Mouse (Mus musculus) left cerebral cortex, postnatal 10 days (tissue): ENCODE measurements around the gene Cpm. TPM values are rescaled to one million over a fixed set of nuclear protein-coding genes. Genes with fewer than 3 reads are reported as not detected.

Experiments
- DNase-seq, 2 experiments: peaks; one replicate each; pipeline ENCODE4 v3.0.0; 2021 to 2022; ENCODE audit warnings: low spot score in 2 of 2, mixed read lengths in 1 of 2; ENCODE audit errors: extremely low spot score in 1 of 2
- intact Hi-C: fragments of 180-260 bp; cut with DNase I; formaldehyde crosslinking; loops from one replicate; pipeline ENCODE4 v1.15.1; 2025
- total RNA-seq, 2 experiments: library from RNA; stranded (reverse); gene quantifications; 2 replicates each; pipeline ENCODE4 v1.2.3; 2021

Cpm gene
- total RNA-seq, 2 experiments from 2014 or later: 2.0 to 3.3 TPM

DNA sequence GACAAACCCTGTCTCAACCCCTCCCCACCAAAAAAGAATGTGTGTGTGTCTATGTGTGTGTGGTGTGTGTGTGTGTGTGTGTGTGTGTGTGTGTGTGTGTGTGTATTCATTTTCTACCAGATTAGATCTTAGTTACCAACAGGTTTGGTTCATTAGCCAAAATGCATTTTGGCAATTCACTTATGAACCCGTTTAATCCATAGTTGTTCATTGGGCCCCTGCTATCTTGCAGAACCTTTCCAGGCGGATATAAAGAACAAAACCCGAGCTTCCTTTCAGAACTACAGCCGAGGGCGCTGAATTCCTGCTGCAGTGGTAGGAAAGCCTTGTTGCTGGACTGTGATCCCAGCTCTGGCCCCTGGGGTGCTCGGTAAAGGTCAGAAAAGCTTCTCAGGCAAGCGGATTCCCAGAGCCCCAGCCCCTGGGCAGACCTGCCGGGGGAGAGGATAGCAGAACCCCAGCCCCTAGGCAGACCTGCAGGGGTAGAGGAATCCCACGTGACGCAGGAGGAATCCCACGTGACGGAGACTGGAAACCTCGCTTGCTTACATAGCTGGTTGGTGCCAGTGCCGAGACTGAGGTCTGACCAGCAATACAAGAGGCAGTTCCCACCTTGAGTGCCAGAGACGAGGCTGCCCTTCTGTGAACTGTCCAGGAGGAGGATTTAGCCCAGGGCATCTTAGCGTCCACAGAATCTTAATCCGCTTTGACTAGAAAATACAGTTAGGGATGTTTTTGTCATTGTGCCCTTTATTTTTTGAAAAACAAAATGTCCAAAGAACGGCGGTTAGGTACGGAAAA is 12.3 kb downstream of the Cpm start:
- DNase-seq: peak in 1 of 2 experiments; percentile 41
- intact Hi-C loops: no loop called here

DNA sequence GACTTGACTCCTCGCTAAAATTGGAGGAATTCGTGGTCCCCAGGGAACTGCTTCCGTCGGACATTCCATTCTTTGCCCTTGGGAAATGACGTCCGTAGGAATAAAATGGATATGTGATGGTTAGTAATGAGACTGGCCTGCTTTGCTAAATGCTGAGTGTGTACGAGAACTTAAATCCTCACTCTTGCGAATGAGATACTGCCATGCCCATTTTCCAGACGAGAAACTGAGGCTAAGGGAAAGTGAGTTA is 12.8 kb downstream of the Cpm start:
- DNase-seq: no peak
- intact Hi-C loops: no loop called here

GRCm38 (mm10) chr10:117642491-117643262 is 13.4 kb downstream of the Cpm start:
- intact Hi-C loops: no loop called here
- DNase-seq: no peak

DNA sequence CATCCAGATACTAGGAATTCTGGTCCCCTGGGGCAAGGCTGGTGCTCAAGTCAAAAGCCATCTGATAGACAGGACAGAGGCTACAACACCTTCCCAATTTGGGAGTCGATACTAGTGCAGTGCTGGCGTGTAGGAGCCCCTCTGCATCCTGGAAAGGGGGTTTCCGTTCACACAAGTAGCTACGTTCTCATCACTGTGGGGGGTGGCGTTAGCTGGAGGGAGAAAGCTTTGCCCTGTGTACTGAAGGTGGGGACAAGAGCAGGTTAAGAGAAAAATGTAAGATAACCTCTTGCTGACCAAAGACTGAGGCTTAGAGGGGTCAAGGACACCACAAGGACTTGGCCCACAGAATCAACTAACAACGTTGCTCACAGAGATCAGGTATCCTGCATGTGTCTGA is 14.0 kb downstream of the Cpm start:
- no peak for DNase-seq
- intact Hi-C loops: no loop called here

DNA sequence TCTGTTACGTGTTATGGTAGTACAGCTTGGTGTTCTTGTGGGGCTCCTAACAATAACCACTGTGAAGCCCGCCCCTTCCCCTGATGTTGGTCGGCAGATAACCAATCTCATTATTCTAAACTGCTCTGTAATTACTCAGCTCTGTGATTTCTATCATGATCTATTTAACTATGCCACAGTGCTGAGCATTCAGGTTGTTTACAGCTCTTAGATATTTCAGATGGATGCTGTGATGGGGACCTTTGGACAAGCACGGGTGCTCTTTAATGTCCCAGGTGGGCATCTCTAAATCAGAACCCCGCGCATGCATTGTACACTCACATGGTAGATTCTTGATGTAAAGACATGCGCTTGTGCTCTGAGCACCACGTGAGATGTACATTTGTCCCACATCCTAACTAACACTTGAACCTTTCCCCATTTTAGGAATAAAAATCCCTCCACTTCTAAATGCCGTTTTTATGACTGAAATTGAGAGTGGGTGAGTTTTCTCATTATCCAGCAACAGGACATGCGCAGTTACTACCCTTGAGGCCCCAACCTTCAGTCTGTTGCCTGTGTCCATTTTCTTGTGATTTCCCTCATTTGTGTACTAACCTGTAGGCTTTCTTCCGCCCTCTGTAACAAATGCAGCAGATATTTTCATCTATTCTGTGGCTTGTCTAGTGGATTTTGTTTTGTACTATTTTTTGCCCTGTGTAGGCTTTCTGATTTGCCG is 14.6 kb downstream of the Cpm start:
- intact Hi-C loops: no loop called here

GRCm38 (mm10) chr10:117644429-117644748 is 15.1 kb downstream of the Cpm start:
- intact Hi-C loops: no loop called here
- DNase-seq: no peak

More for the DNA sequence above, 14.6 kb downstream of the Cpm start:
- DNase-seq: no peak

- no peak for DNase-seq
- intact Hi-C loops: no loop called here
These were observed 15.5 kb downstream of the Cpm start for GRCm38 (mm10) chr10:117644828-117645227.

DNA sequence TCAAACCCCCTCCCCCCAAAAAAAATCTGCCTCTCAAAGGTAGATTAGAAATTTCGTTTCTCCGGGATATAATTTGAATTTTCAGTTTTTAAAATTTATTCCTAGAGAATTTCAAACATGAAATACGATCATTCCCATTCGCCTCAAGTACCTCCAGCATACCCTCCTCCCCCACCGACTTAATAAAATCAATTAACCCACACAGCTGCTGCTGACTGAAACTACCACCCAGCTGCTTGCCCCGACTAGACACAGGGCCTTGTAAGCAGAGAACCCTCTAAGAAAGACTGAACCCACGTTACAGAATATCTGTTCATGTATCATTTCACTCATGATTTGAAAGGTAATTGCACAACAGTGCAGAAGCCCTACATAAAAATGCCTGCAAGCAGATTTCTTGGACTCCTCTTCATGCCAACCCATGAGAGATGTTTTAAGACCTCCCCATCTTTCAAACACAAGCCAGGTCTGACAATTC is 16.2 kb downstream of the Cpm start:
- intact Hi-C loops: no loop called here
- no peak for DNase-seq

DNA sequence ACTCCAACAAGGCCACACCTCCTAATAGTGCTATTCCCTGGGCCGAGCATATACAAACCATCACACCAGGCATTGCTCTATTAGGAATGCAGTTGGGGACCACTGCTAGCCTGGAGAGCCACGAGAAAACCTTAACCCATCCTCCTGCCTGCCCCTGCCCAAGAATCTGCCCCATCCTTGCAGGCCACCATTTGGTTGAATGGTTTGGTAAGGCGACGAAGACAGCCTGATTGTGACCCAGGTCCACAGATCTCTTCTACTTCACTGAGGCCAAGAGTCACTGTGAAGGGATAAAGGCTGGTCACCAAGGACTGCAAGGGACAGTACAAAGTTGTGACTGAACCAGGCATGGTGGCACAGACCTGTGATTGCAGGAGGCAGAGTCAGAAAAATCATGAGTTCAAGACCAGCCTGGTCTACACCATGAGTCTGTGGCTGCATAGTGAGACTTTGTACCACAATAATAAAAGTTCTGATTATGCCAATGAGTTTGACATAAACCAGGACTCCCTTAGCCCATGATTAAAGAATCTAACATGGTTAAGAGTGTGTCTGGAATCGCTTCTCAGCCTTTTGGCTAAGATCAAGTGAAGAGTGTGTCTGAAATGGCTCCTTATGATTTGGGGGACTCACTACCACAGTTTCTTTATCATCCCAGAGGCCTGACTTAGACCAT is 17.3 kb downstream of the Cpm start:
- intact Hi-C loops: no loop called here
- DNase-seq: no peak

DNA sequence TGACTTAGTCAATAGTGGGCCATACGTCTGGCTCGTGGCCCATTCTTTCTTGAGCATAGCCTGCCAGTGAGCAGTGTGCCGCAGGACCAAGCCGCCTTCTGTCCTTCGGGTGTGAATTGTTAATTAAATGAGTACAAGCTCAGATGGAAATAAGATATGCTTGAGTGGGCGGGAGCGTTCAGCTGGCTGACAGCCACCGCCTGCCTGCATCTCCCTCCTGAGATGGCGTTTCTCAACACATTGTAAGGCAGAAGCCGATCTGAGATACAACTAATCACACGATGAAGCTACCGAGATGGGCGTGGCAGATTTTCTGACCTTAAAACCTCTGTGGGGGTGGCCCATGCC is 17.8 kb downstream of the Cpm start:
- intact Hi-C loops: no loop called here
- peak; percentile 60 to 74 for DNase-seq

- intact Hi-C loops: no loop called here
- DNase-seq: no peak
These were observed 18.7 kb downstream of the Cpm start for GRCm38 (mm10) chr10:117647964-117648472.

GRCm38 (mm10) chr10:117648643-117649042 is 19.3 kb downstream of the Cpm start:
- DNase-seq: no peak
- intact Hi-C loops: no loop called here

DNA sequence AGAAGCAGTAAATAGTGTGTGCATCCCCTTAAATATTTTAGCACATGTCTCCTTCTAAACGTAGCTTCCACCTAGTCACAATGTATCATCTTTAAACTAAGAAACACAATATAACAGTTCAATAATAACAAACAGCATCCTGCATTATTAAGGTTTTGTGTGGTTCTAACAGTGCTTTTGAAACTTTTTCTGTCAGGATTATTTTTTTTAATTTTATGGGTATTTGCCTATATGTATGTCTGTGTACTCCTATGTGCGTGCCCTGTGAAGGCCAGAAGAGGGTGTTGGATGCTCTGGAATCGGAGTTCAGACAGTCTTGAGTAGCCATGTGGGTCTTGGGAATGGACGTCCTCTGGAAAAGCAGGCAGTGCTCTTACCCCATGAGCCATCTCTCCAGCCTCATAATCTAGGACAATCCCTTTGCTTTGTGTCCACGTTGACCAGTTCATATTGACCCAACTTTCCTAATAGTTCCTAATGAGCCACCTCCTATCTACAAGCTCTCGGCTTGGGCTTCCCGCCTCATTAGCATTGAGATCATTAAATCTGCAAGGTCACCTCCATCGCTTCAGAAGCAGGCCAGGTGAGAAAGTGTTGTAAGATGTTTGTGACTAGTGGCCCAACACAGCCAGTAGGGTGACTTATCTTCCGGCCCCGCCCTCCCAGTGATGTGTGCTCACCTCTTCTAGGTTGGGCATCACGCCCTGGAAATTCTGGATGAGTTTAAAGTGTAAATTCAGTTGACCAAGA is 20.2 kb downstream of the Cpm start:
- no peak for DNase-seq
- intact Hi-C loops: no loop called here

GRCm38 (mm10) chr10:117650042-117650655 is 20.8 kb downstream of the Cpm start:
- intact Hi-C loops: no loop called here

GRCm38 (mm10) chr10:117650725-117651124 is 21.4 kb downstream of the Cpm start:
- intact Hi-C loops: no loop called here
- no peak for DNase-seq

More at GRCm38 (mm10) chr10:117650042-117650655, 20.8 kb downstream of the Cpm start:
- DNase-seq: no peak

DNA sequence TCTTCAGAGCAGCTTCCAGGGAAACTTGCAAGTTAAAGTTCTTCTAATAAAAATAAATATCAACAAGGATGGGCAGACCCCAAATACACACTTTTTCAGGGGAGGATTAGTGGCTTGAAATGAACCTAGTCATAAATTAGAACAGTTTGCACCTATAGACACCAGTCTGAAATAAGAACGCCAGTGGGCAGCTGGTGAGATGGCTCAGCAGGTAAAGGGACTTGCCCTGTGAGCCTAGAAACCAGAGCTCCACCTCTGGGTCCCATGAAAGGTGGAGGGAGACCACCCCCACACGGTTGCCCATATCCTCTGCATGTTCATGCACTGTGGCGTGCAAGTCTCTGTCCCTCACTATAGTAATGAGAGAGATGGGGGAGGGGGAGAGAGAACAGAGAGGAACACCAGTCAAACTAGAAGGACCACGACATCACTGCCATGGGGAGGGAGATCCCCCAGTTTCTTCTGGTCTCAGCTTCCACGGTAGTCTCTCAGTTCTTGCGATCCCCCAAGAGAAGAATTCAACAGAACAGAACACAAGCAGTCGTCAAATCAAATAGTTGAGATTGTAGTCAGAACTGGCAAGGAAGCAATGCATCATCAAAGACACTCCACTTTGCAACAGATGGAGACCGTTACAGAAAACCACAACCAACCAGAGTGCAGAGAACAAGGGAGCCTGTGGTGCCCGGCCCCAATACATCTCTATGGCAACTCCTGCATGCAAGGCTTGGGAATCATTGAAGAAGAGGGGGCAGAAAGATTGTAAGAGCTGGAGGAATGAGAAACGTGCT is 22.5 kb downstream of the Cpm start:
- intact Hi-C loops: no loop called here
- peak in 1 of 2 experiments; percentile 33 for DNase-seq

GRCm38 (mm10) chr10:117652378-117652774 is 23.1 kb downstream of the Cpm start:
- no peak for DNase-seq
- intact Hi-C loops: no loop called here
